Mouse (Mus musculus): Measurements from ENCODE around the gene Spag17.

- TF ChIP-seq CTCF (IDR thresholded peaks at IDR 0.05; ENCODE audit: low read depth) = no peak
- no peak for TF ChIP-seq EP300 (IDR thresholded peaks at IDR 0.05; ENCODE audit: low read depth)
These were observed 149.3 kb downstream of the Spag17 start for GRCm38 (mm10) chr3:100034366-100034956.

Data from liver, postnatal 0 days (tissue).